Mouse (Mus musculus) E14TG2a.4 (cell line): ENCODE data around the gene Palm.

Experiments used
- CTCF ChIP-seq: conservative IDR thresholded peaks from 2 replicates; pipeline ENCODE4 v1.5.1; 2014; ENCODE audit warnings: low read length
- NANOG ChIP-seq: IDR thresholded peaks from 2 replicates; pipeline ENCODE4 v1.6.1; 2014; ENCODE audit warnings: borderline replicate concordance, low read length, mixed read lengths
- POU5F1 ChIP-seq: IDR thresholded peaks from 2 replicates; pipeline ENCODE4 v1.6.1; 2014; ENCODE audit warnings: low read length, borderline replicate concordance

- no peak for TF ChIP-seq CTCF
- no peak for TF ChIP-seq POU5F1
- no peak for TF ChIP-seq NANOG
Measured at GRCm38 (mm10) chr10:79748496-79748895, 44.9 kb upstream of the Palm start.
